Mouse (Mus musculus) hindbrain, embryonic 14.5 days (tissue): ENCODE measurements around the gene Camp. TPM values are rescaled to one million over a fixed set of nuclear protein-coding genes. Genes with fewer than 3 reads are reported as not detected.

Experiments
- ATAC-seq: fragments of 200-750 bp; cut with Nextera tagmentation; 2 replicates; pipeline ENCODE4 v1.8.0; 2017; ENCODE audit warnings: moderate number of reproducible peaks, mild to moderate bottlenecking, moderate TSS enrichment, moderate library complexity; ENCODE audit not compliant: low FRiP score
- DNase-seq: peaks from one replicate; pipeline ENCODE4 v3.0.0-alpha.2; 2015; ENCODE audit warnings: low spot score
- H3K27ac ChIP-seq: fragments of 300-500 bp; sonication (generic); 2 replicates; pipeline ENCODE4 v1.5.1; 2014; ENCODE audit warnings: mild to moderate bottlenecking, moderate library complexity
- H3K27me3 ChIP-seq: fragments of 300-500 bp; sonication (generic); 2 replicates; pipeline ENCODE4 v1.6.1; 2014; ENCODE audit warnings: mild to moderate bottlenecking, low read length, mixed read lengths; ENCODE audit not compliant: control insufficient read depth, insufficient read depth
- H3K36me3 ChIP-seq: fragments of 300-500 bp; sonication (generic); replicated peaks from 2 replicates; pipeline ENCODE4 v1.6.1; 2014; ENCODE audit not compliant: control insufficient read depth, insufficient read depth
- H3K4me1 ChIP-seq: fragments of 300-500 bp; sonication (generic); replicated peaks from 2 replicates; pipeline ENCODE4 v1.6.1; 2014; ENCODE audit warnings: antibody characterized with exemption, low read length, mixed read lengths; ENCODE audit not compliant: control insufficient read depth, insufficient read depth
- H3K4me2 ChIP-seq: fragments of 300-500 bp; sonication (generic); replicated peaks from 2 replicates; pipeline ENCODE4 v1.6.1; 2014; ENCODE audit warnings: mild to moderate bottlenecking, moderate library complexity
- H3K4me3 ChIP-seq: fragments of 300-500 bp; sonication (generic); replicated peaks from 2 replicates; pipeline ENCODE4 v1.5.1; 2014; ENCODE audit warnings: mild to moderate bottlenecking, low read length
- H3K9ac ChIP-seq: fragments of 300-500 bp; sonication (generic); 2 replicates; pipeline ENCODE4 v1.6.1; 2014
- H3K9me3 ChIP-seq: fragments of 300-500 bp; sonication (generic); 2 replicates; pipeline ENCODE4 v1.6.1; 2016; ENCODE audit warnings: low read length; ENCODE audit not compliant: control insufficient read depth
- WGBS: fragments of 180-500 bp; shearing (Covaris S2); extraction: QIAGEN DNeasy Blood & Tissue Kit; methylation state at CpG from one replicate; pipeline ENCODE4 v1.1.7; 2014; 5-methylcytosine and 5-hydroxymethylcytosine counted together
- polyA plus RNA-seq: library from polyadenylated mRNA; unstranded; fragments of >200 nt; fragmentation: Nextera tagmentation; extraction: Ambion mirVana; gene quantifications from 2 replicates; pipeline ENCODE4 v1.2.1, GENCODE M21; 2014

Camp gene
- polyA plus RNA-seq, result 0.97 and 1.3 TPM in 2 replicates

GRCm38 (mm10) chr9:109849312-109849758 lies at the start of gene Camp:
Gene Camp (minus strand): TSS chr9:109849617.
- H3K27me3 ChIP-seq, result no peaks in the 10 kb centered on the region
- no peak within 1 kb of the TSS for H3K4me3 ChIP-seq
- WGBS, result 69% methylated on average over 6 of the region's 6 CpGs
- no peak within 1 kb of the TSS for H3K4me2 ChIP-seq
- DNase-seq (peak; percentile 55), ATAC-seq (no peak)
- no peaks in the 10 kb centered on the region for H3K4me1 ChIP-seq
- no peak within 1 kb of the TSS for H3K9ac ChIP-seq
- H3K27ac ChIP-seq, result no peak within 1 kb of the TSS
- no peaks in the 10 kb centered on the region for H3K9me3 ChIP-seq
- peaks cover 8% of the 10 kb centered on the region; the same call in 1 of the 2 replicates for H3K36me3 ChIP-seq

GRCm38 (mm10) chr9:109898027-109898426 lies 48.6 kb upstream of the Camp start:
- Histone ChIP-seq H3K27ac (no peak overlapping the region), H3K4me3 (no peak overlapping the region), H3K4me1 (no peaks in the 10 kb centered on the region; the same call in 1 of the 2 replicates), H3K9me3 (no peaks in the 10 kb centered on the region), H3K27me3 (no peaks in the 10 kb centered on the region), H3K4me2 (no peak overlapping the region), H3K36me3 (peaks cover 16% of the 10 kb centered on the region), H3K9ac (no peak overlapping the region)
- 54% methylated on average over 2 of the region's 2 CpGs for WGBS
- no peak for ATAC-seq
- DNase-seq, result no peak

- no peak overlapping the region for H3K9ac ChIP-seq
- DNase-seq (no peak), ATAC-seq (no peak)
- H3K4me1 ChIP-seq, result no peaks in the 10 kb centered on the region; the same call in 1 of the 2 replicates
- H3K27me3 ChIP-seq, result no peaks in the 10 kb centered on the region
- H3K36me3 ChIP-seq, result peaks cover 30% of the 10 kb centered on the region
- no peak overlapping the region for H3K4me3 ChIP-seq
- no peak overlapping the region for H3K27ac ChIP-seq
- no peak overlapping the region for H3K4me2 ChIP-seq
- no peaks in the 10 kb centered on the region for H3K9me3 ChIP-seq
- WGBS, result 84% methylated on average over 8 of the region's 8 CpGs
Measured at GRCm38 (mm10) chr9:109896253-109897150, 47.1 kb upstream of the Camp start.

- 60% methylated on average over 6 of the region's 6 CpGs for WGBS
- Histone ChIP-seq H3K36me3 (peaks cover 39% of the 10 kb centered on the region), H3K4me3 (no peak overlapping the region), H3K9me3 (no peaks in the 10 kb centered on the region), H3K4me2 (no peak overlapping the region), H3K27me3 (no peaks in the 10 kb centered on the region), H3K4me1 (no peaks in the 10 kb centered on the region; the same call in 1 of the 2 replicates), H3K9ac (no peak overlapping the region), H3K27ac (no peak overlapping the region)
- no peak for DNase-seq
- ATAC-seq, result no peak
Measured at GRCm38 (mm10) chr9:109895593-109895992, 46.2 kb upstream of the Camp start.

GRCm38 (mm10) chr9:109894413-109895090 lies 45.1 kb upstream of the Camp start:
- Histone ChIP-seq H3K9me3 (no peaks in the 10 kb centered on the region), H3K4me2 (no peak overlapping the region), H3K27ac (peak overlapping the region; percentile 69), H3K36me3 (peaks cover 49% of the 10 kb centered on the region), H3K4me1 (no peaks in the 10 kb centered on the region; the same call in 1 of the 2 replicates), H3K27me3 (no peaks in the 10 kb centered on the region), H3K4me3 (no peak overlapping the region), H3K9ac (peak overlapping the region; percentile 55)
- ATAC-seq (peak; percentile 85; the same call in 1 of the 2 replicates), DNase-seq (peak; percentile 84)
- WGBS, result 34% methylated on average over 6 of the region's 6 CpGs

- Histone ChIP-seq H3K4me2 (no peak overlapping the region), H3K36me3 (peaks cover 67% of the 10 kb centered on the region)
Measured at GRCm38 (mm10) chr9:109892651-109893250, 43.3 kb upstream of the Camp start.

GRCm38 (mm10) chr9:109891501-109891900 lies 42.1 kb upstream of the Camp start:
- WGBS, result 92% methylated on average over 8 of the region's 8 CpGs
- Histone ChIP-seq H3K4me2 (no peak overlapping the region), H3K9ac (no peak overlapping the region), H3K4me3 (no peak overlapping the region), H3K9me3 (no peaks in the 10 kb centered on the region), H3K27me3 (no peaks in the 10 kb centered on the region), H3K4me1 (no peaks in the 10 kb centered on the region; the same call in 1 of the 2 replicates), H3K36me3 (peaks cover 75% of the 10 kb centered on the region), H3K27ac (no peak overlapping the region)
- ATAC-seq, result no peak
- no peak for DNase-seq

More at GRCm38 (mm10) chr9:109892651-109893250, 43.3 kb upstream of the Camp start:
- 69% methylated on average over 5 of the region's 5 CpGs for WGBS
- Histone ChIP-seq H3K9ac (no peak overlapping the region), H3K4me1 (no peaks in the 10 kb centered on the region; the same call in 1 of the 2 replicates), H3K9me3 (no peaks in the 10 kb centered on the region), H3K4me3 (no peak overlapping the region), H3K27ac (no peak overlapping the region), H3K27me3 (no peaks in the 10 kb centered on the region)
- peak; percentile 83 for DNase-seq
- ATAC-seq, result no peak

GRCm38 (mm10) chr9:109887321-109887720 lies 37.9 kb upstream of the Camp start:
- Histone ChIP-seq H3K4me2 (no peak overlapping the region), H3K4me1 (no peaks in the 10 kb centered on the region), H3K4me3 (no peak overlapping the region), H3K9me3 (no peaks in the 10 kb centered on the region), H3K9ac (no peak overlapping the region), H3K27me3 (no peaks in the 10 kb centered on the region), H3K36me3 (peaks cover 100% of the 10 kb centered on the region), H3K27ac (no peak overlapping the region)
- no peak for ATAC-seq
- WGBS, result 91% methylated on average over 5 of the region's 5 CpGs
- no peak for DNase-seq

GRCm38 (mm10) chr9:109886259-109886658 lies 36.8 kb upstream of the Camp start:
- Histone ChIP-seq H3K9me3 (no peaks in the 10 kb centered on the region), H3K27ac (no peak overlapping the region), H3K27me3 (no peaks in the 10 kb centered on the region), H3K36me3 (peaks cover 100% of the 10 kb centered on the region), H3K4me1 (no peaks in the 10 kb centered on the region), H3K4me2 (no peak overlapping the region), H3K4me3 (no peak overlapping the region), H3K9ac (no peak overlapping the region)
- WGBS, result 91% methylated on average over 4 of the region's 4 CpGs
- ATAC-seq (no peak), DNase-seq (no peak)
